Mouse (Mus musculus): ENCODE data around the gene Zfp36l1. TPM values are rescaled to one million over a fixed set of nuclear protein-coding genes. Genes with fewer than 3 reads are reported as not detected.

The Zfp36l1 gene
- polyA plus RNA-seq, 1 experiment, result 253 TPM

GRCm38 (mm10) chr12:80141011-80141410, 28.2 kb upstream of the Zfp36l1 start:
- no peak overlapping the region for H3K4me3 ChIP-seq (ENCODE audit: control insufficient read depth, insufficient read depth, low read length)
- TF ChIP-seq CTCF (IDR thresholded peaks at IDR 0.05; ENCODE audit: borderline replicate concordance, control insufficient read depth, extremely low read depth, insufficient read depth, low read length, poor library complexity) (no peak), POLR2A (IDR thresholded peaks at IDR 0.05; ENCODE audit: control insufficient read depth, extremely low read depth, insufficient read depth, low read length, poor library complexity) (no peak)
- WGBS, result 44% methylated on average over 8 of the region's 8 CpGs
- no peak for DNase-seq
- no peaks in the 10 kb centered on the region for H3K4me1 ChIP-seq (replicated peaks; ENCODE audit: control insufficient read depth, insufficient read depth, low read length)
- no peaks in the 10 kb centered on the region for H3K36me3 ChIP-seq (ENCODE audit: control insufficient read depth, insufficient read depth, low read length)
- no peaks in the 10 kb centered on the region for H3K27me3 ChIP-seq (ENCODE audit: control insufficient read depth, insufficient read depth, low read length)
- H3K27ac ChIP-seq (ENCODE audit: control insufficient read depth, insufficient read depth, low read length), result no peak overlapping the region

GRCm38 (mm10) chr12:80137744-80138143, 24.9 kb upstream of the Zfp36l1 start:
- 90% methylated on average over 1 of the region's 1 CpGs for WGBS
- H3K4me3 ChIP-seq (ENCODE audit: control insufficient read depth, insufficient read depth, low read length), result no peak overlapping the region
- H3K36me3 ChIP-seq (ENCODE audit: control insufficient read depth, insufficient read depth, low read length), result no peaks in the 10 kb centered on the region
- DNase-seq, result no peak
- H3K27me3 ChIP-seq (ENCODE audit: control insufficient read depth, insufficient read depth, low read length), result no peaks in the 10 kb centered on the region
- no peak for TF ChIP-seq CTCF (IDR thresholded peaks at IDR 0.05; ENCODE audit: borderline replicate concordance, control insufficient read depth, extremely low read depth, insufficient read depth, low read length, poor library complexity)
- TF ChIP-seq POLR2A (IDR thresholded peaks at IDR 0.05; ENCODE audit: control insufficient read depth, extremely low read depth, insufficient read depth, low read length, poor library complexity), result no peak
- H3K27ac ChIP-seq (ENCODE audit: control insufficient read depth, insufficient read depth, low read length), result no peak overlapping the region
- H3K4me1 ChIP-seq (replicated peaks; ENCODE audit: control insufficient read depth, insufficient read depth, low read length), result no peaks in the 10 kb centered on the region

GRCm38 (mm10) chr12:80137246-80137645, 24.4 kb upstream of the Zfp36l1 start:
- WGBS, result 90% methylated on average over 6 of the region's 6 CpGs

DNA sequence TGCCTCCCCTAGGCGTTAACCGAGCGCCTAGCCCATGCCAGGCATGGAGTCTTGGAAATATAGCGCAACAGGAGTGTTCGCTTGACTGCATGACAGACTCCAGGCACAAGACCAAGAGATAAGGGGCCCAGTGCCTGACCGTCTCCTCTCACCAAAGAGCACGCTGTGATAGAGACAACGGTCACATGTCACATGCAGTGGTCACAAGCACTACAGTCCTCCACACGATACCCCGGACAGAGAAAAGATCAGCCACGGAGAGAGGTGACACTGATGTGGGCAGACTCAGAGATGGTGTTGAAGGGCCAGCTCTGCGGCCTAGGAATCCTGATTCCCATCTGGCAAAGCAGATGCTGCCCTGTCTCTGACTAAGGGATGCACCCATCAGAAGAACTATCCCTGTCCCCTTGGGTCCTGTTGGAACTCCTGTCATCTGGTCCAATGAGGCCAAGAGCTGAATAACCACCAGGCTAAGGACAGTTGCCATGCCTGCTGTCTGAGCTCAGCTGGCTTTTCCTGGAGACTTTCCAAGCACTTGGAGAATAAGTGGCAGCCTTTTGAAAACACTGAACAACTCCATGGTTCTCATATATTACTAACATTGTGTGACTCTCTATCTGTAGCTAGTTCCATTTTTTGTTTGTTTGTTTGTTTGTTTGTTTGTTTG, 23.6 kb upstream of the Zfp36l1 start:
- no peaks in the 10 kb centered on the region for H3K36me3 ChIP-seq (ENCODE audit: control insufficient read depth, insufficient read depth, low read length)
- H3K4me3 ChIP-seq (ENCODE audit: control insufficient read depth, insufficient read depth, low read length), result no peak overlapping the region
- no peaks in the 10 kb centered on the region for H3K27me3 ChIP-seq (ENCODE audit: control insufficient read depth, insufficient read depth, low read length)
- 98% methylated on average over 12 of the region's 12 CpGs for WGBS
- no peak for TF ChIP-seq CTCF (IDR thresholded peaks at IDR 0.05; ENCODE audit: borderline replicate concordance, control insufficient read depth, extremely low read depth, insufficient read depth, low read length, poor library complexity)
- TF ChIP-seq POLR2A (IDR thresholded peaks at IDR 0.05; ENCODE audit: control insufficient read depth, extremely low read depth, insufficient read depth, low read length, poor library complexity), result no peak
- DNase-seq, result no peak
- no peak overlapping the region for H3K27ac ChIP-seq (ENCODE audit: control insufficient read depth, insufficient read depth, low read length)
- H3K4me1 ChIP-seq (replicated peaks; ENCODE audit: control insufficient read depth, insufficient read depth, low read length), result peaks cover 9% of the 10 kb centered on the region

More at GRCm38 (mm10) chr12:80137246-80137645, 24.4 kb upstream of the Zfp36l1 start:
- DNase-seq, result no peak
- TF ChIP-seq POLR2A (IDR thresholded peaks at IDR 0.05; ENCODE audit: control insufficient read depth, extremely low read depth, insufficient read depth, low read length, poor library complexity) (no peak), CTCF (IDR thresholded peaks at IDR 0.05; ENCODE audit: borderline replicate concordance, control insufficient read depth, extremely low read depth, insufficient read depth, low read length, poor library complexity) (no peak)
- Histone ChIP-seq H3K4me3 (ENCODE audit: control insufficient read depth, insufficient read depth, low read length) (no peak overlapping the region), H3K4me1 (replicated peaks; ENCODE audit: control insufficient read depth, insufficient read depth, low read length) (peaks cover 1% of the 10 kb centered on the region), H3K36me3 (ENCODE audit: control insufficient read depth, insufficient read depth, low read length) (no peaks in the 10 kb centered on the region), H3K27me3 (ENCODE audit: control insufficient read depth, insufficient read depth, low read length) (no peaks in the 10 kb centered on the region), H3K27ac (ENCODE audit: control insufficient read depth, insufficient read depth, low read length) (no peak overlapping the region)

DNA sequence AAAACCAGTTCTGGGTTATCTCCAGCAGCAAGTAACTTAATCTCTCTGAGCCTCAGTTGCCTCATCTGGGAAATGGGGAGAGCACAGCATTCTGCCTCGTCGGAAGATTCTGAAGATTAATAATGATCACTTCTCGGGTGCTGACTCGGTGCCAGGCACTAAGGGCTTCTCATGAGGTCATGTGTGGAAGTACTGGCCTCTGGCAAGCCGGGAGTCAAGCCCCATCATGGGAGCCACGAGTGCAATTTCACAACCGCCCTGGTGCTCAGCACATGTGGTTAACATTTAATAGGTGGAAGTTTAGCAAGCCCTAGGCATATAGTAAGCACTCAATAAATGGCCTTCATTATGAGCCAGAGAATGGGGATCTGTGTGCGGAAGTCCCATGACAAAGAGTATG, 22.4 kb upstream of the Zfp36l1 start:
- H3K27ac ChIP-seq (ENCODE audit: control insufficient read depth, insufficient read depth, low read length), result no peak overlapping the region
- no peaks in the 10 kb centered on the region for H3K36me3 ChIP-seq (ENCODE audit: control insufficient read depth, insufficient read depth, low read length)
- no peaks in the 10 kb centered on the region for H3K27me3 ChIP-seq (ENCODE audit: control insufficient read depth, insufficient read depth, low read length)
- 95% methylated on average over 8 of the region's 8 CpGs for WGBS
- DNase-seq, result no peak
- H3K4me1 ChIP-seq (replicated peaks; ENCODE audit: control insufficient read depth, insufficient read depth, low read length), result peaks cover 19% of the 10 kb centered on the region
- no peak overlapping the region for H3K4me3 ChIP-seq (ENCODE audit: control insufficient read depth, insufficient read depth, low read length)
- TF ChIP-seq POLR2A (IDR thresholded peaks at IDR 0.05; ENCODE audit: control insufficient read depth, extremely low read depth, insufficient read depth, low read length, poor library complexity) (no peak), CTCF (IDR thresholded peaks at IDR 0.05; ENCODE audit: borderline replicate concordance, control insufficient read depth, extremely low read depth, insufficient read depth, low read length, poor library complexity) (no peak)

- no peak for DNase-seq
- no peaks in the 10 kb centered on the region for H3K27me3 ChIP-seq (ENCODE audit: control insufficient read depth, insufficient read depth, low read length)
- H3K4me1 ChIP-seq (replicated peaks; ENCODE audit: control insufficient read depth, insufficient read depth, low read length), result peaks cover 28% of the 10 kb centered on the region
- 54% methylated on average over 9 of the region's 9 CpGs for WGBS
- H3K27ac ChIP-seq (ENCODE audit: control insufficient read depth, insufficient read depth, low read length), result no peak overlapping the region
- H3K36me3 ChIP-seq (ENCODE audit: control insufficient read depth, insufficient read depth, low read length), result no peaks in the 10 kb centered on the region
- no peak overlapping the region for H3K4me3 ChIP-seq (ENCODE audit: control insufficient read depth, insufficient read depth, low read length)
- TF ChIP-seq CTCF (IDR thresholded peaks at IDR 0.05; ENCODE audit: borderline replicate concordance, control insufficient read depth, extremely low read depth, insufficient read depth, low read length, poor library complexity) (no peak), POLR2A (IDR thresholded peaks at IDR 0.05; ENCODE audit: control insufficient read depth, extremely low read depth, insufficient read depth, low read length, poor library complexity) (no peak)
Observed at GRCm38 (mm10) chr12:80133011-80133545, 20.3 kb upstream of the Zfp36l1 start.

Measured in thymus, adult 2 months (tissue).